Mouse (Mus musculus) neural tube, embryonic 12.5 days (tissue): Measurements from ENCODE around the gene Thada. TPM values are rescaled to one million over a fixed set of nuclear protein-coding genes. Genes with fewer than 3 reads are reported as not detected.
A peak's percentile ranks its signal among the peaks of the same experiment; 100 is the strongest.
"Not testable (repeated sequence)": the region's sequence is repeated elsewhere in the genome, so short reads cannot be mapped to it uniquely, and the experiment has no call there.

ENCODE experiments used
- ATAC-seq: fragments of 200-750 bp; cut with Nextera tagmentation; 2 replicates; pipeline ENCODE4 v1.8.0; 2017; ENCODE audit warnings: low read depth, mild to moderate bottlenecking, moderate TSS enrichment, moderate library complexity; ENCODE audit not compliant: low FRiP score
- H3K27ac ChIP-seq: fragments of 300-500 bp; sonication (generic); 2 replicates; pipeline ENCODE4 v1.5.1; 2016
- H3K27me3 ChIP-seq: fragments of 300-500 bp; sonication (generic); replicated peaks from 2 replicates; pipeline ENCODE4 v1.6.1; 2016; ENCODE audit warnings: mild to moderate bottlenecking
- H3K36me3 ChIP-seq: fragments of 300-500 bp; sonication (generic); 2 replicates; pipeline ENCODE4 v1.6.1; 2016; ENCODE audit warnings: mild to moderate bottlenecking
- H3K4me1 ChIP-seq: fragments of 300-500 bp; sonication (generic); 2 replicates; pipeline ENCODE4 v1.6.1; 2016
- H3K4me2 ChIP-seq: fragments of 300-500 bp; sonication (generic); replicated peaks from 2 replicates; pipeline ENCODE4 v1.6.1; 2016; ENCODE audit warnings: mild to moderate bottlenecking
- H3K4me3 ChIP-seq: fragments of 300-500 bp; sonication (generic); 2 replicates; pipeline ENCODE4 v1.5.1; 2016
- H3K9ac ChIP-seq: fragments of 300-500 bp; sonication (generic); 2 replicates; pipeline ENCODE4 v1.6.1; 2016; ENCODE audit warnings: mild to moderate bottlenecking
- H3K9me3 ChIP-seq: fragments of 300-500 bp; sonication (generic); 2 replicates; pipeline ENCODE4 v1.6.1; 2016; ENCODE audit warnings: mild to moderate bottlenecking
- WGBS: fragments of 180-500 bp; shearing (Covaris S2); methylation state at CpG from one replicate; pipeline ENCODE4 v1.1.7; 2016; 5-methylcytosine and 5-hydroxymethylcytosine counted together
- polyA plus RNA-seq: library from polyadenylated mRNA; unstranded; fragments of >200 nt; fragmentation: Nextera tagmentation; extraction: Ambion mirVana; gene quantifications from 2 replicates; pipeline ENCODE4 v1.2.1, GENCODE M21; 2016

The Thada gene
- polyA plus RNA-seq, 1 experiment from 2014 or later, result 9.2 TPM

DNA sequence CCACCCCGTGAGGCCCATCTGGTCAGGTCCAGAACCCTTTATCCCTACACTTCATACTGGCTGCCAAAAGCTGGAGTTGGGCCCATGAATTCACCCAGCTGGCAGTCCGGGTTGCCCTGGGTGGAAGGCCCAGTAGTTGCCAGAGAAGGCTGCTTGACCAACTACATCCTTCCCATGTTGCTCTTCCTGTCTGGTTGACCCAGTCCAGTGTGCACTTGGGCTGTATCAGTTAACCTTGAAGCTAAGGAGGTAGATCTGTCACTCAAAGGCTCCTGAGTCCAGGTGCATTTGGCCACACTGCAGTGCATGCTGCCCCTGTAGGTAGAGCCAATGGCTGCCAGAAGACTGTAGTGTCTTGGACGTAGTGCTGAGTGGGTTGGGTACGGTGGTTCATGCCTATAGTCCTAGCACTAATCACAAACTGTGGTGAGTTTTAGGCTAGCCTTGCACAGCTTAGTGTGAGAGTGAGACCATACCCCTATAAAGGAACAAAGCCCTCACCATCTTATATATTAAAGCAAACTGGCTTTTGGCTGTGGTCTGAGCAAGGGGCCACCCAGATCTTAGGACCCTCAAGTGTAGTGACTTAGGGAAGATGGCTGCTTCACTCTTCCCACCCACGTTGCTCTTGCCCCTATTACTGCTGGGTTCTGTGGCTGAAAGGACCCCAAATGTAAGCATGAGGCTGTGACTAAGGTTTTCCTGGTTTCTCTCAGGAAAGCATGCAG lies 276.7 kb downstream of the Thada start:
- Histone ChIP-seq H3K27me3 (peaks cover 8% of the 10 kb centered on the region), H3K9ac (peak overlapping the region; percentile 63; the same call in 1 of the 2 replicates), H3K4me2 (peak overlapping the region; percentile 88), H3K9me3 (no peaks in the 10 kb centered on the region), H3K4me1 (peaks cover 26% of the 10 kb centered on the region), H3K36me3 (peaks cover 12% of the 10 kb centered on the region; the same call in 1 of the 2 replicates), H3K4me3 (no peak overlapping the region), H3K27ac (peak overlapping the region; percentile 82)
- 78% methylated on average over 5 of the region's 5 CpGs for WGBS
- no peak for ATAC-seq

DNA sequence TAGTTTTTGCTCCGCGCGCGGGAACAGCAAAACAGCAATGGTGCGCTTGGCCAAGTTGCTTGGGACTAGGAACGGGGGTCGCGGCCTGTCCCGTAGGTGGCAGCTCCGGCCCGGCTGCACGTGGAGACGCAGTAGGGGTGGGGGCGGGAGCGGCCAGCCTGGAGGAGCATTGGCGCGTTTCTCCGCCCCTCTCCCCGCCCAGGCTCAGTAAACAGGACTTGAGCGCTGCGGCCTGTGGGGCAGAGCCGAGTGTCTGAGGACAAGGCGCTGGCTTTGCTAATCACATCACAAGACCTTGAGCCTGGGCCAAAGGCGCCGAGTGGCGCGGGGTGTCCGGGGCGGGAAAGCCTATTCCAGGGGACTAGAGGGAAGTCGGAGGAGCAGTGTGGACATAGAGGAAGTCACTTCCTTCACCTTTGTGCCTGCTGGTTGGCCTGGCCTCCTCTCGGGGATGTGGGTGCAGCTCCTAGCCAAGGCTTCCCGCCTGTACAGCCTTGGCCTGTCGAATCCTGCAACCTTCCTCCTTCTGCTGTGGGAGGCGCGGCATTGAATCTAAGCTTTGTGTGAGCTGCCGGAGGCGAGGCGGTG lies 277.5 kb downstream of the Thada start:
- Histone ChIP-seq H3K4me3 (peak overlapping the region; percentile 59), H3K27ac (peak overlapping the region; percentile 82), H3K4me2 (peak overlapping the region; percentile 88), H3K36me3 (peaks cover 12% of the 10 kb centered on the region; the same call in 1 of the 2 replicates), H3K9ac (peak overlapping the region; percentile 63), H3K27me3 (peaks cover 8% of the 10 kb centered on the region), H3K9me3 (no peaks in the 10 kb centered on the region), H3K4me1 (peaks cover 28% of the 10 kb centered on the region)
- WGBS, result 2% methylated on average over 38 of the region's 38 CpGs
- peak; percentile 78 for ATAC-seq

DNA sequence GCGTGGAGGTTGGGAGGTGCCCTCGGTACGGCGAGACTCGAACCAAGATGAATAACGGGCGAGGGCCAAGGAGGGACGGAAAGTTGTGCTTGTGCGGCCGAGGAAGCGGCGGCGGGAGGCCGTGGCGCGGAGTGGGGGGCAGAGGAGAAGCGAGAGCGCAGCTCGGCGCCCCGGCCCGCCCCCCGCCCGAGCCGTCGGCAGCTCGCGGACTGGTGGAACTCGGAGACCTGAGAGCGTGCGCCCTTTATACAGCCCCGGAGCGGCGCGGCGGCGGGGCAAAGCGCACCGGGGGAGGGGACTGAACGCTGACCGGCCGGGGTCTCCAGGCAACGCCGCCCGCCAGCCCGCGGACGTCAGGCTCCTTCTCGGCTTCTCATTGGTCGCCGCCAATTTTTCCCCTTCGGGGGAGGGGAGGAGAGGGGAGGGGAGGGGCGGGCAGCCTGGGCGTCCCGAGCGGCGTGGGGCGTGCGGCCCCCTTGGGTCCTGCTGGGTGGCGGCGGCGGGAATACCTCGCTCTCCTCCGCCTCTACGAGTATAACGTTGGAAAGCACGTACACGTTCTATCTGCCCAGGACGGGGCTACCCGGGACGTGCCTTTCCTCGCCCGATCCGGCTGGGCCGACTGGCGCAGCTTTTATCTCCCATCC lies 278.2 kb downstream of the Thada start, which contains the start of gene Zfp36l2:
Gene Zfp36l2 (minus strand): TSS at position 221 of the 647 bp plus-strand sequence.
- H3K9me3 ChIP-seq, result no peaks in the 10 kb centered on the region
- peaks cover 12% of the 10 kb centered on the region; the same call in 1 of the 2 replicates for H3K36me3 ChIP-seq
- peaks cover 34% of the 10 kb centered on the region for H3K4me1 ChIP-seq
- H3K9ac ChIP-seq, result peak within 1 kb of the TSS; percentile 88
- WGBS, result under 1% methylated on average over 73 of the region's 76 CpGs
- peak within 1 kb of the TSS; percentile 88 for H3K4me2 ChIP-seq
- peak within 1 kb of the TSS; percentile 73 for H3K4me3 ChIP-seq
- peak; percentile 87 for ATAC-seq
- H3K27me3 ChIP-seq, result peaks cover 8% of the 10 kb centered on the region
- peak within 1 kb of the TSS; percentile 82 for H3K27ac ChIP-seq

DNA sequence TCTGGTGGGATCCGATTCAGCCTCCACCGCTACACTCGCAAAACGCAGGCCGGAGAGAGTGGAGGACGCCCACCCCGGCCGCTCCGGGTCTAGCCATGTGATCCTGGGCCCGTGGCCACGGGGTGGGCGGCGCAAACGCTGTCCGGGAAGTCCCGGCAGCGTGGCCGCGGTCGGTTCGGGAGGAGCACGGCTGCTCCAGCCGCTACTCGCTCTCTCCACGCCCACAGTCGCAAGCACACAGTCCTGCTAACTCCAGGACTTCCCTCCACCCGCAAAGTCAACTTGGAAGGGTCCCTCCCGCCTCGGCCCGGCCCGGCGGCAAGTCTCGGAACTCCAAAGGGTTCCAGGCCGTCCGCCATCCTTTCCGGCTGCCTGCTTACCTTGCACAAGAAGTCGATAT lies 278.7 kb downstream of the Thada start:
- not testable (repeated sequence) for H3K27me3 ChIP-seq, H3K9me3 ChIP-seq
- ATAC-seq, result peak; percentile 15; the same call in 1 of the 2 replicates
- Histone ChIP-seq H3K4me1 (peaks cover 35% of the 10 kb centered on the region), H3K27ac (0 out of 2 replicates have a peak overlapping the region, but pooled peaks have one; percentile 82), H3K4me2 (peak overlapping the region; percentile 88), H3K4me3 (peak overlapping the region; percentile 73), H3K36me3 (peaks cover 12% of the 10 kb centered on the region; the same call in 1 of the 2 replicates), H3K9ac (peak overlapping the region; percentile 88)
- WGBS, result under 1% methylated on average over 15 of the region's 37 CpGs

DNA sequence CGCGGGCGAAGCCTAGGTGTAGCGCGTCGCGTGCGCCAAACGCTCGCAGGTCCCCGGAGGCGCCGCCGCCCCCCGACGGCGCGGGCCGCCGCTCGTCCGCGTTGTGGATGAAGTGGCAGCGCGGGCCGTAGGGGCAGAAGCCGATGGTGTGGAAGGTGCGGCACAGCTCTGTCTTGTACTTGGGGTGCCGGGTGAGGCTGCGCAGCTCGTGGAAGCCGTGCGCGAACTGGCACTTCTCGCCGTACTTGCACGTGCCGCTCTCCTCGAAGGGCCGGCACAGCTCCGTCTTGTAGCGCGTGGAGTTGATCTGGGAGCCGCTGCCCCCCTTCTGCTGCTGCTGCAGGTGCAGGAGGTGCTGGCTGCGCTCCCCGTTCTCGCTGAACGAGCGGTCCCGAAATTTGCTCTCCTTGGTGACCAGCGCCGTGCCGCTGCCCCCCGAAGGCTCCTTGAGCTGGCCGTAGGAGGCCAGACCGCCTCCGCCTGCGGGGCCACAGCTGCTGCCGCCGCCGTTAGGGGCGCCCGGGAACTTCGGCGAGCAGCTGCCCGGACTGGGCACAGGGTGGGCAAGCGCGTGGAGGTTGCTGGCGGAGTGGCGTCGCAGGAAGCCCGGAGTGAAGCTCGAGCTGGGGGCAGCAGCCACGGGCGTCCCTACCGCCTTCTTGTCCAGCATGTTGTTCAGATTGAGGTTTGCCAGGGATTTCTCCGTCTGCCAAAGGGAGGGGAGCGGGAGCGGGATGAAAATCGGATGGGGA lies 279.4 kb downstream of the Thada start:
- Histone ChIP-seq H3K9me3 (no peaks in the 10 kb centered on the region), H3K27me3 (peaks cover 8% of the 10 kb centered on the region), H3K4me3 (peak overlapping the region; percentile 73), H3K9ac (peak overlapping the region; percentile 88), H3K36me3 (peaks cover 9% of the 10 kb centered on the region; the same call in 1 of the 2 replicates), H3K4me1 (peaks cover 35% of the 10 kb centered on the region), H3K27ac (peak overlapping the region; percentile 62), H3K4me2 (peak overlapping the region; percentile 73)
- WGBS, result under 1% methylated on average over 75 of the region's 80 CpGs
- peak; percentile 4; the same call in 1 of the 2 replicates for ATAC-seq

DNA sequence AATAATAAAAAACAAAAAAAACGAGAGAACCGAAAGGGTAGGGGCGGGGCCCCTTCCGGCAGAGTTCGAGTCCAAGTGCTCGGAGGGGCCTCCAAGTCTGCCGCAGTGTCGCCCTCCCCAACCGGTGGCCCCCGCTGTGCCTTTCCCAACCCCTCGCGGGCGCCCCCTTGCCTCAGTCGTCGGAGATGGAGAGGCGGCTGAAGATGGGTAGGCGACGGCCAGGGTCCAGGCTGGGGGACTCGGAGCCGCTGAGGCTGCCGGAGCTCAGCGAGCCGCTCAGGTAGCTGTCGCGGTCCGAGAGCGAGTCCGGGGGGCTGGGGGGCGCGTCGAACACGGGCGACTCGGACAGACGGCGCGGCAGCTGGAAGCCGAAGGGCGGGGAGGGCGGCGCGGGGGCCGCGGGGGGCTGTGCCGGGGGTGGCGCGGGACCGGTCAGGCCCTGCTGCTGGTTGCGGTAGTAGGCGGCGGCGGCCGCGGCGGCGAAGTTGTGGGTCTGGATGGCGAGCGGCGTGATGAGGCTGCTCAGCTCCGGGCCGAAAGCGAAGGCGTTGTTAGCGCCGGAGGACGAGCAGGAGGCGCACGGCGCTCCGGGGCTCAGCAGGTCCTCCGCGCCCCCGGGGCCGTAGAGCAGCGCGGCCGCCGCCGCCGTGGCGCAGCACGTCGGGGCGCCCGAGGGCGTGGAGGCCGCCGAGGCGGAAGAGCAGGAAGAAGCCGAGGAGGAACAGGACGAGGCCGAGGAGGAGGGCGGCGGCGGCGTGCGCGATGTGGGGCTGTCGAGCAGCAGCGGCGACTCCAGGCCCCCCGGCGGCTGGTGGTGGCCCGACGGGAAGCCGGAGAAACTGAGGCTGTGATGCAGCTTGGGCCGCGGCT lies 280.2 kb downstream of the Thada start:
- ATAC-seq, result no peak
- Histone ChIP-seq H3K27me3 (peaks cover 8% of the 10 kb centered on the region), H3K36me3 (peaks cover 5% of the 10 kb centered on the region; the same call in 1 of the 2 replicates), H3K9me3 (no peaks in the 10 kb centered on the region), H3K4me1 (peaks cover 42% of the 10 kb centered on the region), H3K27ac (peak overlapping the region; percentile 62), H3K4me3 (peak overlapping the region; percentile 73), H3K4me2 (peak overlapping the region; percentile 73), H3K9ac (peak overlapping the region; percentile 88)
- under 1% methylated on average over 103 of the region's 108 CpGs for WGBS

DNA sequence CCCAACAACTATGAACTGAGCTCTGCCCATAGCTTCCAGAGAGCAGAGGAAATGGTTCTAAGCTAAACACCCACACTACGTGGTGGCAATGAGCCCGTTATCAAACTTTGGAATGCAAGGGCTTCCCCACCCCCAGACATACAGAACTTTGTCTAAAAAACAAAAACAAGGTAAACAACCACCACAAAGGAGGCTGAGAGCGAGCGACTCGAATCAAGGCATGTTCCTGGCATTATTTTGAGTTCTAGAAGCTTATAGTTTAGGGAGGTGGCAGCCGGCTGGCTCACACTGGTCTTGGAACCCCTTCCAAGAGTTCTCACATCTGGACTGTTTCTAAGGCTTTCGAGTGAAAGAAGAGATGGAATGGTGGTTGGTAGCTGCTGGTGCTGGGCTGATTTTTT lies 281.0 kb downstream of the Thada start:
- Histone ChIP-seq H3K36me3 (peaks cover 5% of the 10 kb centered on the region; the same call in 1 of the 2 replicates), H3K27me3 (peaks cover 8% of the 10 kb centered on the region), H3K9me3 (no peaks in the 10 kb centered on the region), H3K4me3 (peak overlapping the region; percentile 73), H3K27ac (no peak overlapping the region), H3K4me1 (peaks cover 48% of the 10 kb centered on the region), H3K9ac (peak overlapping the region; percentile 88), H3K4me2 (peak overlapping the region; percentile 73)
- under 1% methylated on average over 7 of the region's 7 CpGs for WGBS
- no peak for ATAC-seq

DNA sequence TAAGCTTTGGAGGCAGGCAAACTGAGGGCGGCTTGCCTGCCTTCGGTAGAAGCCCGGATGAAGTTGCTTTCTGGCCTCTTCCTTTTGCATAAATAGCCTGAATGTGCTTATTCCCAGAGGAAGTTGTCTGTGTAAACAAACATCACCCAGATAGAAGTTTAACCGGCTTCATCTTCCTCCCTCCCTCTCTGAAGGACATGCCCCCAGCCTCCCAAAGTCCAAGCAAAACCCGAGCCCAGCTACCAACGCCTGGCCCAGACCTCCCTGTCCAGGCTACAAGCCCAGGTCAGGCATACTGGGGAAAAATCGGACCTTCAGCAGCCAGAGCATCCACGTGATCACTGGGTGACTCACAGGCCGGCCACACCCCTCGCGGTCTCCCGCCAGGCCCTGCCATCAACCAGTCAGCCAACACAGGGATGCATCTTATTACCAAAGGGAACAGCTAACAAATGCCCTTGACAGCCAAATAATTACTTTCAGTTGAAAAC lies 282.7 kb downstream of the Thada start:
- peak overlapping the region; percentile 25 for H3K4me3 ChIP-seq
- H3K9me3 ChIP-seq, result no peaks in the 10 kb centered on the region
- H3K27me3 ChIP-seq, result peaks cover 8% of the 10 kb centered on the region
- H3K36me3 ChIP-seq, result peaks cover 5% of the 10 kb centered on the region; the same call in 1 of the 2 replicates
- WGBS, result 2% methylated on average over 12 of the region's 12 CpGs
- H3K4me1 ChIP-seq, result peaks cover 38% of the 10 kb centered on the region
- H3K27ac ChIP-seq, result no peak overlapping the region
- peak overlapping the region; percentile 10 for H3K9ac ChIP-seq
- no peak for ATAC-seq
- peak overlapping the region; percentile 52 for H3K4me2 ChIP-seq

DNA sequence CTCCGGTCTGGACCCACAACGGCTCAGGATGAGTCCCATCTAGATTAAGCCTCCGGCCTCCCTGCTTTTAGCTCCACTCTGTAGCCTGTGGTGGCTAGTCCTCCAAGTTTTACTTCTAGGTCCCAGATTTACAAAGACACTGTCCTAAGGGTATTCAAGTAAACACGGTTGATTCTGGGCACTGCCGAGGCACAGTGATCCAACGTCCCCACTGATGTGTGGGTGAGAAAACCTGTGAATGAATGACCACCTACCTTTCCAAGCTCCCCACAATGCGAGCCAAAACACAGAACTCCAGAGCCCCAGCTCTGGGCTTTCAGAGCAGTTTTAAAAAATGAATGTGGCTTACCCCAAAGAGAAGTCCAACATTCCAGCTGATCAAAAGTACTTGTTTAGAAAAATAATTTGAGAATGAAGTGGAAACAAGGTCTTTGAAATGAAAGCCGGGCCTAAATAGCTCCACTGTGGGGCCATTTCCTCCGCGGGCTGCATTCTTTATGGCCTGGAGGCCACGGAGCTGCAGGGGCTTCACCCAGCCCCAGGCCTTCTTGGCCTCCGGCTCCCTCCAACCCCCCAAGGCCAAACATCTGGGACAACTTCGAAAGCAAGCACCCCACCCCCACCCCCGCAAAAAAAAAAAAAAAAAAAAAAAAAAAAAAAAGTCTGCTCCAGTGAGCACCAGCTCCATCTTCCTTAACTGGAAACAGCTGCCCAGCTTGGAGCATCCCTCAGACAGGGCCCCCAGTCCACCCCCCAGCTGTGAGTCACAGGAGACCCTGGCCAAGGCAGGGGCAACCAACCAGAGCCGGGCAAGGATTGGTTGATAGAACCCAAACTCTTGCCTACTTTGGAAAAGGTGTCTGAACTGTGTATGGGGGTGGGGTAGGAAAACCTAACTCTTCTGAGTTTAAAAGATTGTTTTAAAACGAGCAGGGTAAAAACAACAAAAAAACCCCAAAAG lies 283.4 kb downstream of the Thada start:
- no peak for ATAC-seq
- Histone ChIP-seq H3K9me3 (no peaks in the 10 kb centered on the region), H3K4me1 (peaks cover 39% of the 10 kb centered on the region), H3K27me3 (peaks cover 8% of the 10 kb centered on the region), H3K27ac (peak overlapping the region; percentile 27; the same call in 1 of the 2 replicates), H3K9ac (peak overlapping the region; percentile 10), H3K36me3 (peaks cover 5% of the 10 kb centered on the region; the same call in 1 of the 2 replicates), H3K4me3 (peak overlapping the region; percentile 25; the same call in 1 of the 2 replicates), H3K4me2 (peak overlapping the region; percentile 52)
- WGBS, result 20% methylated on average over 16 of the region's 16 CpGs
